9 mouse cellular contexts compared by ENCODE assay signal in genomic region chr9:74110461-74110816, GRCm38 (mm10). TPM values are rescaled to one million over a fixed set of nuclear protein-coding genes. Genes with fewer than 3 reads are reported as not detected.
A peak's percentile ranks its signal among the peaks of the same experiment; 100 is the strongest.
DNase-seq lines count a peak whose midpoint lies in the region; ATAC-seq and TF ChIP-seq lines count a peak whose summit lies in the region.
"Had no signal": no experiment of that assay in that cellular context is flagged by ENCODE, and none has a peak within 500 bp of the region (broad histone marks: within the 10 kb centered on the region; RNA-seq: fewer than 3 reads in every experiment).

No protein-coding gene starts in this region.

- peak overlapping the region; percentile 70 for H3K4me2 ChIP-seq in heart, postnatal 0 days (ENCODE audit: low read depth, low read length)
- H3K4me2 ChIP-seq in liver, embryonic 16.5 days (ENCODE audit: low read depth, low read length) = peak overlapping the region; percentile 47

- H3K27ac ChIP-seq in ES-Bruce4 (ENCODE audit: insufficient read depth, low read length) = no peak overlapping the region
- H3K27ac ChIP-seq in heart, postnatal 0 days (ENCODE audit: low read depth) = no peak overlapping the region
- H3K27ac ChIP-seq in liver, embryonic 16.5 days (ENCODE audit: low read length) = no peak overlapping the region

- peak overlapping the region; percentile 33; the same call in 1 of the 2 replicates for H3K9ac ChIP-seq in ES-Bruce4 (ENCODE audit: low read depth, poor library complexity, severe bottlenecking)
- H3K9ac ChIP-seq in heart, postnatal 0 days (replicated peaks; ENCODE audit: low read depth, low read length) = 0 out of 2 replicates have a peak overlapping the region, but pooled peaks have one; percentile 38
- no peak overlapping the region for H3K9ac ChIP-seq in liver, embryonic 16.5 days (ENCODE audit: low read depth, low read length)

- TF ChIP-seq CTCF in E14TG2a.4 (conservative IDR thresholded peaks at IDR 0.05; ENCODE audit: low read length) (no peak), ES-Bruce4 (IDR thresholded peaks at IDR 0.05; ENCODE audit: low read depth, low read length) (no peak)
- TF ChIP-seq CTCF in heart, postnatal 0 days (IDR thresholded peaks at IDR 0.05; ENCODE audit: low read depth) = no peak

- H3K4me1 ChIP-seq in E14TG2a.4 (replicated peaks; ENCODE audit: low read depth, low read length) (peaks cover 10% of the 10 kb centered on the region), ES-Bruce4 (ENCODE audit: control insufficient read depth, insufficient read depth, low read length) (no peaks in the 10 kb centered on the region)
- H3K4me1 ChIP-seq in heart, postnatal 0 days (ENCODE audit: control insufficient read depth, insufficient read depth) = no peaks in the 10 kb centered on the region
- no peaks in the 10 kb centered on the region for H3K4me1 ChIP-seq in liver, embryonic 16.5 days (ENCODE audit: control insufficient read depth, low read depth, low read length)

- no peak for TF ChIP-seq EP300 in ES-Bruce4 (IDR thresholded peaks at IDR 0.05; ENCODE audit: insufficient read depth, low read depth, low read length)
- no peak for TF ChIP-seq EP300 in heart, postnatal 0 days (IDR thresholded peaks at IDR 0.05; ENCODE audit: low read depth)

- no peak for TF ChIP-seq POLR2A in ES-Bruce4 (IDR thresholded peaks at IDR 0.05; ENCODE audit: insufficient read depth, low read length)

- DNase-seq in heart, postnatal 0 days (ENCODE audit: low spot score) = no peak
- DNase-seq in frontal cortex, postnatal 10 days (ENCODE audit: low spot score in 2 of 2) = no peak
- DNase-seq in cerebellum, adult 9-10 months = no peak
- DNase-seq in adrenal gland, postnatal 10 days = no peak
- DNase-seq in urinary bladder, postnatal 25 days (ENCODE audit: low spot score) = no peak
- DNase-seq: adrenal gland, postnatal 25 days had no signal

- H3K9me3 ChIP-seq in E14TG2a.4 (ENCODE audit: low read length) = no peaks in the 10 kb centered on the region
- no peaks in the 10 kb centered on the region for H3K9me3 ChIP-seq in ES-Bruce4 (replicated peaks; ENCODE audit: control insufficient read depth, insufficient read depth, low read length, poor library complexity, severe bottlenecking)
- no peaks in the 10 kb centered on the region for H3K9me3 ChIP-seq in heart, postnatal 0 days (replicated peaks; ENCODE audit: control insufficient read depth, low read length)
- H3K9me3 ChIP-seq in liver, embryonic 16.5 days (replicated peaks; ENCODE audit: control insufficient read depth, low read length) = no peaks in the 10 kb centered on the region

- ATAC-seq in heart, postnatal 0 days (ENCODE audit: insufficient read depth, low read depth) = no peak
- no peak for ATAC-seq in liver, embryonic 16.5 days (ENCODE audit: low read depth)

- H3K36me3 ChIP-seq in E14TG2a.4 (ENCODE audit: insufficient read depth, low read length) (no peaks in the 10 kb centered on the region), ES-Bruce4 (ENCODE audit: control insufficient read depth, insufficient read depth, low read length, poor library complexity, severe bottlenecking) (no peaks in the 10 kb centered on the region)
- no peaks in the 10 kb centered on the region for H3K36me3 ChIP-seq in heart, postnatal 0 days (replicated peaks; ENCODE audit: control insufficient read depth, insufficient read depth, low read length)
- no peaks in the 10 kb centered on the region for H3K36me3 ChIP-seq in liver, embryonic 16.5 days (ENCODE audit: control insufficient read depth, insufficient read depth)

- H3K4me3 ChIP-seq in E14TG2a.4 (replicated peaks; ENCODE audit: low read length) (peak overlapping the region; percentile 68), ES-Bruce4 (ENCODE audit: low read depth, low read length) (peak overlapping the region; percentile 35)
- H3K4me3 ChIP-seq in heart, postnatal 0 days (ENCODE audit: low read depth, low read length) = peak overlapping the region; percentile 45
- H3K4me3 ChIP-seq in liver, embryonic 16.5 days (ENCODE audit: low read depth, low read length) = peak overlapping the region; percentile 40

- peaks cover 22% of the 10 kb centered on the region for H3K27me3 ChIP-seq in E14TG2a.4 (ENCODE audit: insufficient read depth, low read length)
- H3K27me3 ChIP-seq in ES-Bruce4 (ENCODE audit: control insufficient read depth, insufficient read depth, low read length, poor library complexity, severe bottlenecking) = no peaks in the 10 kb centered on the region
- H3K27me3 ChIP-seq in heart, postnatal 0 days (ENCODE audit: control insufficient read depth, insufficient read depth, low read length) = no peaks in the 10 kb centered on the region
- H3K27me3 ChIP-seq in liver, embryonic 16.5 days (ENCODE audit: control insufficient read depth, insufficient read depth, low read depth, low read length) = no peaks in the 10 kb centered on the region

- 3% methylated on average over 7 of the region's 7 CpGs for WGBS in heart, postnatal 0 days
- 6% methylated on average over 7 of the region's 7 CpGs for WGBS in liver, embryonic 16.5 days (ENCODE audit: insufficient replicate concordance)

RNA-seq across cellular contexts. Expression of gene Wdr72, which starts 0.3 kb away (rescaled TPM):
- polyA plus RNA-seq in ES-Bruce4 (2011; ENCODE audit: insufficient read depth, insufficient read length, low read depth, missing spikeins) = 2.0 and 3.0 TPM in 2 replicates
- total RNA-seq in heart, postnatal 0 days (2014; rRNA removed; ENCODE audit: low replicate concordance) = 1.7 and 2.7 TPM in 2 replicates
- polyA plus RNA-seq in heart, postnatal 0 days (2015; fragmentation: Nextera tagmentation; extraction: Ambion mirVana) = 1.9 and 2.4 TPM in 2 replicates
- polyA plus RNA-seq in liver, embryonic 16.5 days (2015; fragmentation: Nextera tagmentation; extraction: Ambion mirVana) = 0.04 TPM in 1 of 2 replicates, not detected in the other
- under 1 TPM; 0.12 to 0.15 TPM for total RNA-seq in adrenal gland, postnatal 10 days (2021)
- total RNA-seq: adrenal gland, postnatal 25 days had no signal
